Mouse (Mus musculus): ENCODE measurements around the gene Kptn. TPM values are rescaled to one million over a fixed set of nuclear protein-coding genes. Genes with fewer than 3 reads are reported as not detected.
A peak's percentile ranks its signal among the peaks of the same experiment; 100 is the strongest.

Kptn gene
- polyA plus RNA-seq, 1 experiment, result 28.7 TPM

DNA sequence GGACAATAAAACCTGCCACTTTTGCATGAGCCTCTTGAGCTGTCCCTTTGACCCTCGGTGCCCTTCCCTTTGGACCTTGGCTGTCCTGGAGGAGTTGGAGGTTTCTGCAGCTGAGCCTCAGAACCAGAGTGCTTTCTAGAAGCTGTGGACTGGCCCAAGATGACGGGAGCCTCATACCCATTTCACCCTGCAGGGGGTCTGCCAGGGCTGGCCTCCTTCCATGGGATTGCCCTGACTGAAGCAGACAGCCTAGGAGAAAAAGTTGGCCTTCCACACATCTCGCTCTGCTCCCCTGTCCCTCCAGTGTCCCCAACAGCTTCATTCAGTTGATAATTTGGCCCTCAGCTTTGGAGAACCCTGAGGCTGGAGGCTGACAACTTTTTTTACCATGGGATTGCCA is 2.6 kb upstream of the Kptn start:
- Histone ChIP-seq H3K4me3 (ENCODE audit: insufficient read depth, low read depth, low read length) (no peak overlapping the region), H3K27me3 (replicated peaks; ENCODE audit: control insufficient read depth, insufficient read depth, low read length) (no peaks in the 10 kb centered on the region), H3K36me3 (ENCODE audit: control insufficient read depth, insufficient read depth, low read length) (peaks cover 2% of the 10 kb centered on the region; the same call in 1 of the 2 replicates), H3K4me1 (ENCODE audit: control insufficient read depth, insufficient read depth, low read length) (peaks cover 6% of the 10 kb centered on the region; the same call in 1 of the 2 replicates), H3K27ac (ENCODE audit: insufficient read depth, low read depth, low read length) (no peak overlapping the region)
- DNase-seq, result no peak
- TF ChIP-seq POLR2A (IDR thresholded peaks at IDR 0.05; ENCODE audit: low read depth, low read length), result no peak
- no peak for TF ChIP-seq CTCF (conservative IDR thresholded peaks at IDR 0.05; ENCODE audit: insufficient read depth, insufficient read length, low read depth, low read length)
- WGBS, result 81% methylated on average over 3 of the region's 3 CpGs

DNA sequence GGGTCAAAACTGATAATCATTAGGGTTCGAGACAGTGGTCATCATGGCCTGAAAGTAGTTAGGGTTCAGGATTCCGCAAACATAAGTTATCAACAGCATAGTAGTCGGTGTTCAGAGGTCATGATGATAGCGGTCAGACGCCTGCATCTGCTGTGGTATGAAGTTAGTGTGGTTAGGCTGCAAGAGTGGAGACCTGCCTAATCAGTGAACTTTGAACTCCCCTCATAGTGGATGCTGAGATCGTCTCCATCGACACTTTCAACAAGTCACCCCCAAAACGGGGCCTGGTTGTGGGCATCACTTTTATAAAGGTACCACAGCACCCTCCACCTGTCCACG is 536 bp downstream of the Kptn start:
- 37% methylated on average over 9 of the region's 9 CpGs for WGBS
- no peak for TF ChIP-seq CTCF (conservative IDR thresholded peaks at IDR 0.05; ENCODE audit: insufficient read depth, insufficient read length, low read depth, low read length)
- no peak for TF ChIP-seq POLR2A (IDR thresholded peaks at IDR 0.05; ENCODE audit: low read depth, low read length)

DNA sequence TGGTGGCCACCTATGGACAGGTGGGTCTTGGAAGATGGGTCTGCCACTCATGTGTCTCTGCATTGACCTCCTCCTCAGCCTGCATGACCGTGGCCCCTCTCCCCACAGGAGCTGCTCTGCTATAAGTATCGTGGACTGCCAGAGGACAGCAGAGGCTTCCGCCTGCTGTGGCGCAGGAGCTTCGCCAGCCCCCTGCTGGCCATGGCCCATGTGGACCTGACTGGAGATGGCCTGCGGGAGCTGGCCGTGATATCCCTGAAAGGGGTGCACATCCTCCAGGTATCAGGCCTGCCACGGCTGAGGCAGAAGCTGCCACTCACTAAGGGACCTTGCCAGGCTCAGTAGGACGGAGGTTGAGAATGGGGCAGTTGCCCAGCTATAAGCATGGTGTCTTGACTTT is 6.1 kb downstream of the Kptn start:
- no peaks in the 10 kb centered on the region for H3K27me3 ChIP-seq (replicated peaks; ENCODE audit: control insufficient read depth, insufficient read depth, low read length)
- H3K4me1 ChIP-seq (ENCODE audit: control insufficient read depth, insufficient read depth, low read length), result no peaks in the 10 kb centered on the region
- TF ChIP-seq POLR2A (IDR thresholded peaks at IDR 0.05; ENCODE audit: low read depth, low read length) (no peak), CTCF (conservative IDR thresholded peaks at IDR 0.05; ENCODE audit: insufficient read depth, insufficient read length, low read depth, low read length) (no peak)
- H3K36me3 ChIP-seq (ENCODE audit: control insufficient read depth, insufficient read depth, low read length), result no peaks in the 10 kb centered on the region
- no peak overlapping the region for H3K27ac ChIP-seq (ENCODE audit: insufficient read depth, low read depth, low read length)
- no peak for DNase-seq
- H3K4me3 ChIP-seq (ENCODE audit: insufficient read depth, low read depth, low read length), result no peak overlapping the region
- 85% methylated on average over 9 of the region's 9 CpGs for WGBS

More for the DNA sequence above, 536 bp downstream of the Kptn start:
- peaks cover 6% of the 10 kb centered on the region; the same call in 1 of the 2 replicates for H3K4me1 ChIP-seq (ENCODE audit: control insufficient read depth, insufficient read depth, low read length)
- DNase-seq, result no peak
- peak overlapping the region; percentile 84 for H3K4me3 ChIP-seq (ENCODE audit: insufficient read depth, low read depth, low read length)
- H3K27ac ChIP-seq (ENCODE audit: insufficient read depth, low read depth, low read length), result no peak overlapping the region
- H3K36me3 ChIP-seq (ENCODE audit: control insufficient read depth, insufficient read depth, low read length), result peaks cover 1% of the 10 kb centered on the region; the same call in 1 of the 2 replicates
- no peaks in the 10 kb centered on the region for H3K27me3 ChIP-seq (replicated peaks; ENCODE audit: control insufficient read depth, insufficient read depth, low read length)

DNA sequence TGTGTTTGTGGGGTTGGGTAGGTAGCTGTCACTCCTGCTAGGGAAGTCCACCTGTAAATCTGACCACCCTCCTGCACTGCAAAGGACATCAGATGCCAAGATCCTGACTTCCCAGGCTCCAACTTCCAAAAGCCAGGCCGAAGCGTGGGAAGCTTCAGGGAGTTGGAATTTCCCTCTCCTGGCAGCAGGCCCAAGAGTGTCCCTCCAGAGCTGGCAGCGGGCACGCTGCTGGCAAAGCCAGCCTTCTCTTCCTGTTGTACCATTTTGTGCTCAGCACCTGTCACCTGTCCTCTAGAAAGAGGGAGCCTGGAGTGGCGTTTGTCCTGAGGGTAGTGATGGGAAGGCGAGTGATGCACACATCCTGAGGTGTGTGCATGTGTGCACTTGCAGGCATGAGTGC is 8.6 kb downstream of the Kptn start:
- WGBS, result 62% methylated on average over 6 of the region's 6 CpGs
- Histone ChIP-seq H3K36me3 (ENCODE audit: control insufficient read depth, insufficient read depth, low read length) (no peaks in the 10 kb centered on the region), H3K27me3 (replicated peaks; ENCODE audit: control insufficient read depth, insufficient read depth, low read length) (no peaks in the 10 kb centered on the region), H3K27ac (ENCODE audit: insufficient read depth, low read depth, low read length) (no peak overlapping the region), H3K4me3 (ENCODE audit: insufficient read depth, low read depth, low read length) (no peak overlapping the region), H3K4me1 (ENCODE audit: control insufficient read depth, insufficient read depth, low read length) (no peaks in the 10 kb centered on the region)
- no peak for TF ChIP-seq CTCF (conservative IDR thresholded peaks at IDR 0.05; ENCODE audit: insufficient read depth, insufficient read length, low read depth, low read length)
- TF ChIP-seq POLR2A (IDR thresholded peaks at IDR 0.05; ENCODE audit: low read depth, low read length), result no peak
- DNase-seq, result no peak

DNA sequence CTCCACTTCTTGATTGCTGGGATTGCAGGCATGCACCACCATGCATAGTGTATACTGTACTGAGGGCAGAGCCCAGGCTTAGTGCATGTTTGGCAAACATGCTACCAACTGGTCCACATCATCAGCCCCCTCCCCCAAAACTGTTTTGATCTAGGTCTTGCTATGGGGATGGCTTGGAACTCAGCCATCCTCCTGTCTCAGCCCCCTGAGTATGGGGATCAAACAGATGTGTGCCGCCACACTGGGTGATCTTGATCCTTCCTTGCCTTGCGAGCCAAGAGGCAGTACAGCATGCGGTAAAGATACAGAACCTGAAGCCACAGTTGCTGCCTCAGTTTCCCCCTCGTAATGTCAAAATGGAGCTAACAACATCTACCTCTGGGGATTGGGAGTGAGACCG is 9.2 kb downstream of the Kptn start:
- no peak overlapping the region for H3K27ac ChIP-seq (ENCODE audit: insufficient read depth, low read depth, low read length)
- no peak for DNase-seq
- no peak for TF ChIP-seq CTCF (conservative IDR thresholded peaks at IDR 0.05; ENCODE audit: insufficient read depth, insufficient read length, low read depth, low read length)
- no peak for TF ChIP-seq POLR2A (IDR thresholded peaks at IDR 0.05; ENCODE audit: low read depth, low read length)
- WGBS, result 71% methylated on average over 5 of the region's 5 CpGs
- no peak overlapping the region for H3K4me3 ChIP-seq (ENCODE audit: insufficient read depth, low read depth, low read length)
- H3K27me3 ChIP-seq (replicated peaks; ENCODE audit: control insufficient read depth, insufficient read depth, low read length), result no peaks in the 10 kb centered on the region
- no peaks in the 10 kb centered on the region for H3K4me1 ChIP-seq (ENCODE audit: control insufficient read depth, insufficient read depth, low read length)
- H3K36me3 ChIP-seq (ENCODE audit: control insufficient read depth, insufficient read depth, low read length), result no peaks in the 10 kb centered on the region

DNA sequence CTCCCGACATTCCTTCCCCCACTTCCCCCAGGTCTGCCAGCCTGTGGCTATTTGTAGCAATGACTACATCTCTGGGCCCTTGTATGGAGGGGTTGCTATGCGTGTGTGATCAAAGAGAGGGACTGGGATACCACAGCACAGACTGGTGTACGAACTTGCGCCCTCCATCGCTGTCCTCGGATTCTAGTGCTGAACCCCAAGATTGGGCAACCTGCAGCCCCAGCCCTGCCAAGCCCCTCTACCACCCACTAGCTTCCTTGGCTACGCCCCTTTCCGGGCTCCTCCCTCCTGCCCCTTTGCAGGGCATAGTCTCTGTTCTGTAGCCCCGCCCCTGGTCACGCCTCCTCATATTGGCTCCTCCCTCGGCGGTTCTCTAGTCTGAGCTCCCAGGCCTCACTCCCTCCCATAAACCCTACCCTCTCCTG is 9.7 kb downstream of the Kptn start, which contains the start of gene Slc8a2:
Slc8a2 (plus strand) TSS at position 406 of the 425 bp plus-strand sequence.
- TF ChIP-seq CTCF (conservative IDR thresholded peaks at IDR 0.05; ENCODE audit: insufficient read depth, insufficient read length, low read depth, low read length) (no peak), POLR2A (IDR thresholded peaks at IDR 0.05; ENCODE audit: low read depth, low read length) (no peak)
- no peaks in the 10 kb centered on the region for H3K36me3 ChIP-seq (ENCODE audit: control insufficient read depth, insufficient read depth, low read length)
- H3K4me1 ChIP-seq (ENCODE audit: control insufficient read depth, insufficient read depth, low read length), result no peaks in the 10 kb centered on the region
- DNase-seq, result peak; percentile 64
- no peak within 1 kb of the TSS for H3K27ac ChIP-seq (ENCODE audit: insufficient read depth, low read depth, low read length)
- H3K27me3 ChIP-seq (replicated peaks; ENCODE audit: control insufficient read depth, insufficient read depth, low read length), result no peaks in the 10 kb centered on the region
- peak within 1 kb of the TSS; percentile 41 for H3K4me3 ChIP-seq (ENCODE audit: insufficient read depth, low read depth, low read length)
- 4% methylated on average over 12 of the region's 12 CpGs for whole genome bisulfite sequencing

DNA sequence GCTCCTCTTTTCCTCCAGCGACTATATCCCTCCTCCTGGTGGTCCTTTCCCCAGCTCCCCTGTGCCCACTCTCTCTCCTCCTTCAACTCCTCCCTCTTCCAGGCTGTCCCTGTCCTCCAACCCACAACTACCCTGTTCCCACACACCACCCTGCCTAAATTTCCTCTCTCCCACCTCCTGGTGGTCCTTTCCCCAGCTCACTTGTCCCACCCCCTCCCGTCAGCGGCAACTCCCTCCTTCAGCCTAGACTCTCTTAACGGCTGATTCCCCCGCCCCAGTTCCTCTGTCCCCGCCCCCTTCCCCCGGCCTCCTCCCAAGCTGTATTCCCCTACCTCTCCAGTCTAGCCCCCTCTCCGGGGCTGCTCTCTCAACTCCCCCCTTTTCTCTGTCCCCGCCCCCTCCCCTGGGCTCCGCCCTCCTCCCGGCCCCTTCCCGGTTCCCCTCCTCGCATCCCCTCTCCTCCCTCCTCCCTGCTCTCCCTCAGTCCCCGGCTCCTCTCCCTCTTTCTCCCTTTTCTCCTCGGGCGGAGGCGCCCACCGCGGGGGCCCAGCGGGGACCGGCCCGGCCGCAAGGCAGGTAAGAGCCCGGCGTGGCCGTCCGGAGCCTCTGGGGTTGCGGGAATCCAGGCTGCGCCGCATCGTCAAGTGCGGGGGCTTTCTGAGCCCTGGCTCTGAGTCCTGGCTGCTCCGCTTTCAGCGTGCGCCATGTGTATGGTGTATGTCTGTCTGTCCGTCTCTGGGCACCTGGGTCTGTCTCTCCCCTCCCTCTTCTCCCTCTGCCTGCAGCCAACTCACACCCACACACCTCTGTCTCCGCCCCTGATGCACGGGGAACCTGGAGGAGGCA is 10.4 kb downstream of the Kptn start:
- no peak for DNase-seq
- WGBS, result 2% methylated on average over 35 of the region's 38 CpGs
- Histone ChIP-seq H3K36me3 (ENCODE audit: control insufficient read depth, insufficient read depth, low read length) (no peaks in the 10 kb centered on the region), H3K4me3 (ENCODE audit: insufficient read depth, low read depth, low read length) (peak overlapping the region; percentile 41), H3K4me1 (ENCODE audit: control insufficient read depth, insufficient read depth, low read length) (no peaks in the 10 kb centered on the region), H3K27ac (ENCODE audit: insufficient read depth, low read depth, low read length) (no peak overlapping the region), H3K27me3 (replicated peaks; ENCODE audit: control insufficient read depth, insufficient read depth, low read length) (no peaks in the 10 kb centered on the region)
- TF ChIP-seq CTCF (conservative IDR thresholded peaks at IDR 0.05; ENCODE audit: insufficient read depth, insufficient read length, low read depth, low read length), result no peak
- no peak for TF ChIP-seq POLR2A (IDR thresholded peaks at IDR 0.05; ENCODE audit: low read depth, low read length)
